Comparison of ENCODE assay signal across 8 mouse cellular contexts in the genomic region with DNA sequence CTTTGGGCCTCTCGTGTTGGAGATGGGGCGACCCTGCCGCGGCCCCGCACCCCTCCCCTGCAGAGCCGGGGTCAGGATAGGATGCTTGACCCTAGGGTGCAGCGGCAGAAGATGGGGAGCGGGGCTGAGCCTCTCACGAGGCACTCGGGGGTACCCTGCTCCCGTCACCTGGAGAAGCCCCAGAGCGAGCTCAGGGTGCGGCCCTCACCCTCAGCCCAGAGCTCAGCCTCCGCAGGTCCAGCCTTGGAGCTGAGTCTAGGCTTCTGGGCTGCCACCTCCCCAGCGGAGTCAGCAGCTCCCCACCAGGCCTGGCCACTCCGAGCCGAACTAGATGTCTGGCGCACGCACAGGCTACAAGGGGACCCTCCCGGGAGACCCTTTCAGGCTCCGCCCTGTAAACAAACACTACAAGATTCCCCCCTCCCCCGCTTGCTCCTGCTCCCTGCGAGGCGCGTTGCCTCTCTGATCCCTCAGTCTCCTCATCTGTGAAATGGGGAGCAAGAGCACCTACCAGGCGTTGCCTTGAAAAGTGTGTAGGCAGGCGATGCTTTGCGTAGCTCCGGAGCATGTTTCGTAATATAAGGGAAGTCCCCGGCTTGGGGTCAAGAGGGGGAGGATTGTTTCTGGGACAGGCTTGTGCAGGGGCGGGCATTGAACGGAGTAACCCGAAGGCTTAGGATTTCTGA. TPM values are rescaled to one million over a fixed set of nuclear protein-coding genes. Genes with fewer than 3 reads are reported as not detected.
DNase-seq lines count a peak whose midpoint lies in the region; ATAC-seq and TF ChIP-seq lines count a peak whose summit lies in the region.

No protein-coding gene starts in this region.

- H3K4me1 ChIP-seq in intestine, postnatal 0 days (replicated peaks; ENCODE audit: control insufficient read depth, insufficient read depth, low read length) = peaks cover 6% of the 10 kb centered on the region; the same call in 1 of the 2 replicates
- peaks cover 8% of the 10 kb centered on the region for H3K4me1 ChIP-seq in small intestine, adult 2 months (ENCODE audit: control insufficient read depth, insufficient read depth, insufficient read length, low read length)

- H3K4me3 ChIP-seq in intestine, postnatal 0 days (ENCODE audit: low read depth, low read length) = peak overlapping the region; percentile 65
- H3K4me3 ChIP-seq in small intestine, adult 2 months (ENCODE audit: low read depth, low read length) = peak overlapping the region; percentile 66

- no peaks in the 10 kb centered on the region for H3K36me3 ChIP-seq in intestine, postnatal 0 days (ENCODE audit: control insufficient read depth, insufficient read depth)
- H3K36me3 ChIP-seq in small intestine, adult 2 months (ENCODE audit: control insufficient read depth, insufficient read depth, low read length) = no peaks in the 10 kb centered on the region

- TF ChIP-seq CTCF in intestine, postnatal 0 days (IDR thresholded peaks at IDR 0.05; ENCODE audit: low read depth) = no peak
- no peak for TF ChIP-seq CTCF in small intestine, adult 2 months (IDR thresholded peaks at IDR 0.05; ENCODE audit: extremely low read depth, insufficient read length, insufficient replicate concordance, low read depth, low read length)

- ATAC-seq in cerebellum, adult (ENCODE audit: insufficient number of reproducible peaks, low FRiP score, low TSS enrichment) = peak; percentile 16; the same call in 1 of the 2 replicates
- 0 out of 2 replicates have a peak, but pooled peaks have one; percentile 1 for ATAC-seq in intestine, postnatal 0 days

- peak overlapping the region; percentile 28; the same call in 1 of the 2 replicates for H3K27ac ChIP-seq in intestine, postnatal 0 days (ENCODE audit: low read depth, low read length)
- H3K27ac ChIP-seq in small intestine, adult 2 months (ENCODE audit: insufficient read depth, low read depth, low read length) = 0 out of 2 replicates have a peak overlapping the region, but pooled peaks have one; percentile 12

- H3K9ac ChIP-seq in intestine, postnatal 0 days (ENCODE audit: low read depth, low read length) = peak overlapping the region; percentile 59

- WGBS in intestine, postnatal 0 days = 8% methylated on average over 34 of the region's 34 CpGs
- WGBS in small intestine, adult 2 months = 8% methylated on average over 34 of the region's 34 CpGs

- no peaks in the 10 kb centered on the region for H3K9me3 ChIP-seq in intestine, postnatal 0 days (ENCODE audit: control insufficient read depth)

- no peak for TF ChIP-seq POLR2A in small intestine, adult 2 months (IDR thresholded peaks at IDR 0.05; ENCODE audit: low read depth, low read length)

- DNase-seq in cerebellum, adult 11 months = no peak
- peak; percentile 59 for DNase-seq in ES-CJ7 (ENCODE audit: low read depth, low spot score)
- DNase-seq in cerebellum, postnatal 10 days = peak; percentile 66 to 68
- peak; percentile 60 for DNase-seq in gastrocnemius, postnatal 25 days
- peak; percentile 56 for DNase-seq in lung, postnatal 4 days

- peaks cover 7% of the 10 kb centered on the region; the same call in 1 of the 2 replicates for H3K27me3 ChIP-seq in intestine, postnatal 0 days (replicated peaks; ENCODE audit: control insufficient read depth, insufficient read depth, low read length)
- H3K27me3 ChIP-seq in small intestine, adult 2 months (ENCODE audit: control insufficient read depth, insufficient read depth, low read length) = peaks cover 16% of the 10 kb centered on the region

- H3K4me2 ChIP-seq in intestine, postnatal 0 days (replicated peaks; ENCODE audit: low read depth) = peak overlapping the region; percentile 90

RNA-seq across cellular contexts. Expression of a gene that starts 7.9 kb away (rescaled TPM):
- 10 to 100 TPM; 37.3 to 42.6 TPM for total RNA-seq in gastrocnemius, postnatal 25 days (2021)
- polyA plus RNA-seq in intestine, postnatal 0 days (2015; fragmentation: Nextera tagmentation; extraction: Ambion mirVana) = 8.3 and 9.1 TPM in 2 replicates
- polyA plus RNA-seq in small intestine, adult 2 months (2012; rRNA removed) = 12.5 and 18.2 TPM in 2 replicates

RNA-seq across cellular contexts. Expression of a gene that starts 14.2 kb away (rescaled TPM):
- 1,000 to 10,000 TPM; 1,680 to 2,125 TPM for total RNA-seq in gastrocnemius, postnatal 25 days (2021)
- 10.5 and 12.1 TPM in 2 replicates for polyA plus RNA-seq in intestine, postnatal 0 days (2015; fragmentation: Nextera tagmentation; extraction: Ambion mirVana)
- 3.4 and 3.7 TPM in 2 replicates for polyA plus RNA-seq in small intestine, adult 2 months (2012; rRNA removed)

RNA-seq across cellular contexts. Expression of a gene that starts 20.5 kb away (rescaled TPM):
- total RNA-seq in gastrocnemius, postnatal 25 days (2021) = 10 to 100 TPM; 24.6 to 29.2 TPM
- polyA plus RNA-seq in intestine, postnatal 0 days (2015; fragmentation: Nextera tagmentation; extraction: Ambion mirVana) = 5.7 and 6.6 TPM in 2 replicates
- polyA plus RNA-seq in small intestine, adult 2 months (2012; rRNA removed) = 9.1 and 9.6 TPM in 2 replicates

RNA-seq across cellular contexts. Expression of a gene that starts 31.9 kb away (rescaled TPM):
- not detected for total RNA-seq in gastrocnemius, postnatal 25 days (2021)
- polyA plus RNA-seq in intestine, postnatal 0 days (2015; fragmentation: Nextera tagmentation; extraction: Ambion mirVana) = 0.14 TPM in 1 of 2 replicates, not detected in the other
- polyA plus RNA-seq in small intestine, adult 2 months (2012; rRNA removed) = not detected in 2 replicates

RNA-seq across cellular contexts. Expression of a gene that starts 32.8 kb away (rescaled TPM):
- total RNA-seq in gastrocnemius, postnatal 25 days (2021) = not detected
- polyA plus RNA-seq in intestine, postnatal 0 days (2015; fragmentation: Nextera tagmentation; extraction: Ambion mirVana) = not detected in 2 replicates
- 0.15 and 0.25 TPM in 2 replicates for polyA plus RNA-seq in small intestine, adult 2 months (2012; rRNA removed)
